Mouse (Mus musculus) midbrain, embryonic 10.5 days (tissue): ENCODE results near the gene Vcp. TPM values are rescaled to one million over a fixed set of nuclear protein-coding genes. Genes with fewer than 3 reads are reported as not detected.
"Not testable (repeated sequence)": the region's sequence is repeated elsewhere in the genome, so short reads cannot be mapped to it uniquely, and the experiment has no call there.

Experiments
- DNase-seq: peaks from one replicate; pipeline ENCODE4 v3.0.0-alpha.2; 2017; ENCODE audit warnings: low spot score
- H3K27ac ChIP-seq: fragments of 300-500 bp; sonication (generic); replicated peaks from 2 replicates; pipeline ENCODE4 v1.5.1; 2016; ENCODE audit warnings: mild to moderate bottlenecking
- H3K27me3 ChIP-seq: fragments of 300-500 bp; sonication (generic); 2 replicates; pipeline ENCODE4 v1.6.1; 2016; ENCODE audit warnings: low read depth, mild to moderate bottlenecking; ENCODE audit not compliant: poor library complexity, severe bottlenecking
- H3K36me3 ChIP-seq: fragments of 300-500 bp; sonication (generic); 2 replicates; pipeline ENCODE4 v1.6.1; 2016; ENCODE audit warnings: mild to moderate bottlenecking, moderate library complexity
- H3K4me1 ChIP-seq: fragments of 300-500 bp; sonication (generic); 2 replicates; pipeline ENCODE4 v1.6.1; 2016
- H3K4me3 ChIP-seq: fragments of 300-500 bp; sonication (generic); 2 replicates; pipeline ENCODE4 v1.5.1; 2016; ENCODE audit warnings: mild to moderate bottlenecking, moderate library complexity
- H3K9me3 ChIP-seq: fragments of 300-500 bp; sonication (generic); replicated peaks from 2 replicates; pipeline ENCODE4 v1.6.1; 2016; ENCODE audit warnings: mild to moderate bottlenecking
- WGBS: fragments of 180-500 bp; shearing (Covaris S2); methylation state at CpG from one replicate; pipeline ENCODE4 v1.1.7; 2016; 5-methylcytosine and 5-hydroxymethylcytosine counted together
- polyA plus RNA-seq: library from polyadenylated mRNA; unstranded; fragments of >200 nt; fragmentation: Nextera tagmentation; extraction: Ambion mirVana; gene quantifications from 2 replicates; pipeline ENCODE4 v1.2.1, GENCODE M21; 2016

Gene Vcp
- 656 and 674 TPM in 2 replicates for polyA plus RNA-seq

- Histone ChIP-seq H3K4me3 (peak within 1 kb of the TSS; percentile 94), H3K36me3 (peaks cover 51% of the 10 kb centered on the region), H3K4me1 (peaks cover 29% of the 10 kb centered on the region), H3K27ac (peak within 1 kb of the TSS; percentile 98)
- H3K9me3 ChIP-seq, H3K27me3 ChIP-seq: not testable (repeated sequence)
- under 1% methylated on average over 54 of the region's 56 CpGs for WGBS
- peak; percentile 99 for DNase-seq
Observed at GRCm38 (mm10) chr4:43000141-43000986, at the start of gene Vcp. Vcp (minus strand) TSS chr4:43000507.

- Histone ChIP-seq H3K4me1 (peaks cover 51% of the 10 kb centered on the region), H3K27me3 (no peaks in the 10 kb centered on the region), H3K36me3 (peaks cover 5% of the 10 kb centered on the region; the same call in 1 of the 2 replicates), H3K9me3 (no peaks in the 10 kb centered on the region), H3K27ac (peak overlapping the region; percentile 72), H3K4me3 (peak overlapping the region; percentile 75)
- peak; percentile 59 for DNase-seq
- WGBS, result 11% methylated on average over 5 of the region's 5 CpGs
Observed at GRCm38 (mm10) chr4:43047231-43047630, 46.9 kb upstream of the Vcp start.

GRCm38 (mm10) chr4:43046607-43047006 is 46.3 kb upstream of the Vcp start:
- Histone ChIP-seq H3K36me3 (peaks cover 5% of the 10 kb centered on the region; the same call in 1 of the 2 replicates), H3K27me3 (no peaks in the 10 kb centered on the region), H3K4me1 (peaks cover 51% of the 10 kb centered on the region), H3K27ac (no peak overlapping the region; the same call in 1 of the 2 replicates), H3K4me3 (peak overlapping the region; percentile 75), H3K9me3 (no peaks in the 10 kb centered on the region)
- DNase-seq, result no peak
- 62% methylated on average over 5 of the region's 5 CpGs for WGBS

- no peaks in the 10 kb centered on the region for H3K27me3 ChIP-seq
- H3K4me1 ChIP-seq, result peaks cover 59% of the 10 kb centered on the region
- H3K9me3 ChIP-seq, result no peaks in the 10 kb centered on the region
- peak within 1 kb of the TSS; percentile 96 for H3K27ac ChIP-seq
- peak within 1 kb of the TSS; percentile 75 for H3K4me3 ChIP-seq
- H3K36me3 ChIP-seq, result peaks cover 5% of the 10 kb centered on the region; the same call in 1 of the 2 replicates
- WGBS, result under 1% methylated on average over 33 of the region's 33 CpGs
- peak; percentile 100 for DNase-seq
Observed at GRCm38 (mm10) chr4:43045659-43046302, 45.5 kb upstream of the Vcp start, which contains the start of gene Fam214b. Fam214b (minus strand) TSS chr4:43046220.

- no peaks in the 10 kb centered on the region for H3K27me3 ChIP-seq
- WGBS, result 4% methylated on average over 13 of the region's 13 CpGs
- H3K27ac ChIP-seq, result peak overlapping the region; percentile 96
- H3K36me3 ChIP-seq, result peaks cover 5% of the 10 kb centered on the region; the same call in 1 of the 2 replicates
- peak overlapping the region; percentile 75 for H3K4me3 ChIP-seq
- no peak for DNase-seq
- peaks cover 64% of the 10 kb centered on the region for H3K4me1 ChIP-seq
- no peaks in the 10 kb centered on the region for H3K9me3 ChIP-seq
Observed at GRCm38 (mm10) chr4:43045285-43045658, 45.0 kb upstream of the Vcp start.

- Histone ChIP-seq H3K4me1 (peaks cover 70% of the 10 kb centered on the region), H3K9me3 (no peaks in the 10 kb centered on the region), H3K4me3 (peak overlapping the region; percentile 75), H3K36me3 (peaks cover 5% of the 10 kb centered on the region; the same call in 1 of the 2 replicates), H3K27me3 (no peaks in the 10 kb centered on the region), H3K27ac (peak overlapping the region; percentile 96)
- DNase-seq, result peak; percentile 37
- WGBS, result 14% methylated on average over 4 of the region's 4 CpGs
Observed at GRCm38 (mm10) chr4:43044673-43045072, 44.4 kb upstream of the Vcp start.

GRCm38 (mm10) chr4:43043644-43044357 is 43.5 kb upstream of the Vcp start:
- Histone ChIP-seq H3K4me1 (peaks cover 78% of the 10 kb centered on the region), H3K27ac (peak overlapping the region; percentile 96), H3K4me3 (peak overlapping the region; percentile 75), H3K27me3 (no peaks in the 10 kb centered on the region), H3K9me3 (no peaks in the 10 kb centered on the region), H3K36me3 (peaks cover 5% of the 10 kb centered on the region; the same call in 1 of the 2 replicates)
- DNase-seq, result peak; percentile 92
- 12% methylated on average over 7 of the region's 7 CpGs for WGBS

GRCm38 (mm10) chr4:43040881-43041547 is 40.7 kb upstream of the Vcp start:
- Histone ChIP-seq H3K4me1 (peaks cover 75% of the 10 kb centered on the region), H3K27me3 (no peaks in the 10 kb centered on the region), H3K9me3 (no peaks in the 10 kb centered on the region), H3K36me3 (peaks cover 17% of the 10 kb centered on the region), H3K4me3 (peak overlapping the region; percentile 81), H3K27ac (peak overlapping the region; percentile 91)
- DNase-seq, result no peak
- 73% methylated on average over 9 of the region's 9 CpGs for WGBS

- Histone ChIP-seq H3K27me3 (no peaks in the 10 kb centered on the region), H3K9me3 (no peaks in the 10 kb centered on the region), H3K4me3 (peak overlapping the region; percentile 81), H3K36me3 (peaks cover 26% of the 10 kb centered on the region), H3K4me1 (peaks cover 70% of the 10 kb centered on the region), H3K27ac (peak overlapping the region; percentile 91)
- WGBS, result under 1% methylated on average over 25 of the region's 25 CpGs
- peak; percentile 96 for DNase-seq
Observed at GRCm38 (mm10) chr4:43040114-43040572, 39.8 kb upstream of the Vcp start.

- no peak for DNase-seq
- H3K4me3 ChIP-seq, result peak overlapping the region; percentile 81
- peak overlapping the region; percentile 91 for H3K27ac ChIP-seq
- no peaks in the 10 kb centered on the region for H3K9me3 ChIP-seq
- H3K4me1 ChIP-seq, result peaks cover 65% of the 10 kb centered on the region
- no peaks in the 10 kb centered on the region for H3K27me3 ChIP-seq
- H3K36me3 ChIP-seq, result peaks cover 31% of the 10 kb centered on the region
- 3% methylated on average over 11 of the region's 11 CpGs for WGBS
Observed at GRCm38 (mm10) chr4:43039609-43040008, 39.3 kb upstream of the Vcp start.

- Histone ChIP-seq H3K4me3 (peak overlapping the region; percentile 81), H3K27me3 (no peaks in the 10 kb centered on the region), H3K27ac (peak overlapping the region; percentile 91), H3K36me3 (peaks cover 39% of the 10 kb centered on the region), H3K9me3 (no peaks in the 10 kb centered on the region), H3K4me1 (peaks cover 57% of the 10 kb centered on the region)
- WGBS, result 64% methylated on average over 15 of the region's 15 CpGs
- no peak for DNase-seq
Observed at GRCm38 (mm10) chr4:43038567-43039495, 38.5 kb upstream of the Vcp start.
